Mouse (Mus musculus): Measurements from ENCODE around the gene Tbrg4.

The Tbrg4 gene

GRCm38 (mm10) chr11:6590933-6591675, 34.8 kb downstream of the Tbrg4 start:
- no peak for DNase-seq (ENCODE audit: low spot score)

- DNase-seq (ENCODE audit: low spot score) = no peak
Observed at GRCm38 (mm10) chr11:6589838-6590237, 36.0 kb downstream of the Tbrg4 start.

- no peak for DNase-seq (ENCODE audit: low spot score)
Observed at GRCm38 (mm10) chr11:6588295-6588694, 37.6 kb downstream of the Tbrg4 start.

- no peak for DNase-seq (ENCODE audit: low spot score)
Observed at GRCm38 (mm10) chr11:6587249-6587940, 38.5 kb downstream of the Tbrg4 start.

GRCm38 (mm10) chr11:6586660-6587059, 39.2 kb downstream of the Tbrg4 start:
- no peak for DNase-seq (ENCODE audit: low spot score)

GRCm38 (mm10) chr11:6585748-6586147, 40.1 kb downstream of the Tbrg4 start:
- no peak for DNase-seq (ENCODE audit: low spot score)

GRCm38 (mm10) chr11:6581560-6581959, 44.3 kb downstream of the Tbrg4 start:
- no peak for DNase-seq (ENCODE audit: low spot score)

GRCm38 (mm10) chr11:6580065-6580750, 45.7 kb downstream of the Tbrg4 start:
- DNase-seq (ENCODE audit: low spot score) = no peak

GRCm38 (mm10) chr11:6579361-6579760, 46.5 kb downstream of the Tbrg4 start:
- no peak for DNase-seq (ENCODE audit: low spot score)

GRCm38 (mm10) chr11:6576151-6576550, 49.7 kb downstream of the Tbrg4 start:
- no peak for DNase-seq (ENCODE audit: low spot score)

GRCm38 (mm10) chr11:6569410-6569777, 56.5 kb downstream of the Tbrg4 start:
- no peak for DNase-seq (ENCODE audit: low spot score)

- DNase-seq (ENCODE audit: low spot score) = no peak
Observed at GRCm38 (mm10) chr11:6568584-6569409, 57.1 kb downstream of the Tbrg4 start.

- no peak for DNase-seq (ENCODE audit: low spot score)
Observed at GRCm38 (mm10) chr11:6567951-6568350, 57.9 kb downstream of the Tbrg4 start.

GRCm38 (mm10) chr11:6566496-6566895, 59.4 kb downstream of the Tbrg4 start:
- DNase-seq (ENCODE audit: low spot score) = no peak

All from urinary bladder, postnatal 14 days (tissue).